Mouse (Mus musculus): Measurements from ENCODE around the gene Ap1g1. TPM values are rescaled to one million over a fixed set of nuclear protein-coding genes. Genes with fewer than 3 reads are reported as not detected.
A peak's percentile ranks its signal among the peaks of the same experiment; 100 is the strongest.

Gene Ap1g1
- total and polyA plus RNA-seq, 2 experiments = 28.2 to 54.8 TPM

DNA sequence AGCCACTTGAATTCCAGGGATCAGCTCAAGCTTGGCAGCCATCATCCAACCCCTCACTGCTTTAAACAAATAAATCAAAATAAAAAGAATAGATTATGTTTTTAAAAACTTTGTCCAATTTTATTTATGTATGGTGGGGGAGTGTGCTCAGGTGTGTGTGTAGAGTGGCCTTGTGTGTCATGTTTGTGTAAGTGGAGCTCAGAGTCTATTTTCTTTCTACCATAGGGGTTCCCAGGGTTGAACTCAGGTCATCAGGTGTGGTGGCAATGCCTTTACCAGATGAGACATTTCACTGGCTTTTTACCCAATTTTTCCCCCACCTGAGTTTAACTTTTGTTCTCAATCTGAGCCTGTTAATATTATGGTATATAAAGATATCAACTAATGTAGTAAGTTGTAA lies 20.4 kb downstream of the Ap1g1 start:
- peaks cover 30% of the 10 kb centered on the region for H3K4me1 ChIP-seq (ENCODE audit: control insufficient read depth, insufficient read depth, low read length)
- H3K79me2 ChIP-seq (ENCODE audit: control insufficient read depth, insufficient read depth, low read length) = peaks cover 28% of the 10 kb centered on the region; the same call in 1 of the 2 replicates
- no peaks in the 10 kb centered on the region for H3K27me3 ChIP-seq (ENCODE audit: control insufficient read depth, insufficient read depth, low read length)
- no peak overlapping the region for H3K27ac ChIP-seq (replicated peaks; ENCODE audit: insufficient read depth, low read depth, low read length)
- H3K9ac ChIP-seq (ENCODE audit: low read depth, low read length) = no peak overlapping the region
- TF ChIP-seq POLR2A (IDR thresholded peaks at IDR 0.05; ENCODE audit: extremely low read depth, insufficient read depth, low read length) = no peak
- no peak for TF ChIP-seq CTCF (IDR thresholded peaks at IDR 0.05; ENCODE audit: low read depth, low read length)
- H3K4me3 ChIP-seq (ENCODE audit: insufficient read depth, low read depth, low read length) = no peak overlapping the region
- no peaks in the 10 kb centered on the region for H3K36me3 ChIP-seq (ENCODE audit: control insufficient read depth, insufficient read depth, low read length)
- DNase-seq (ENCODE audit: extremely low read depth, low read depth, low spot score) = no peak

DNA sequence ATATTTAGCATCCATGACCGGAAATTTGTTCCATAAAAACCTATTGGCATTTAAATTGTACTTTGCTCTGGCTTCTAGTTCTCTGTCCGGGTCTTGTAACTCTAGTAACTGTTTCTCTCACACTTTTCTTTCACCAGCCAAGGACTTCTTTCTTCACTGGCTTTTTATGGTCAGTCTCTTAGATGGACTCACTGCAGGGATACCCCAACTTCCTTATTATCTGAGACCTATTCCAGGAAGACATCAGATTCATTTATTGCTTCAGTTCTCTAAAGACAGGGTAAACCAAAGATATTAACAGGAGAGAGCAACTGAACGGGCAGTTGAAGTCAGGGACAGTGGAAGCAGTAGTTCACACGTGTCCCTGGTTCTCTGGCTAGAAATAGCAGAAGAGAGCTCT lies 20.9 kb downstream of the Ap1g1 start:
- no peaks in the 10 kb centered on the region for H3K36me3 ChIP-seq (ENCODE audit: control insufficient read depth, insufficient read depth, low read length)
- H3K4me3 ChIP-seq (ENCODE audit: insufficient read depth, low read depth, low read length) = no peak overlapping the region
- peaks cover 30% of the 10 kb centered on the region for H3K4me1 ChIP-seq (ENCODE audit: control insufficient read depth, insufficient read depth, low read length)
- no peaks in the 10 kb centered on the region for H3K27me3 ChIP-seq (ENCODE audit: control insufficient read depth, insufficient read depth, low read length)
- DNase-seq (ENCODE audit: extremely low read depth, low read depth, low spot score) = no peak
- 19% methylated on average over 4 of the region's 4 CpGs for WGBS
- peaks cover 24% of the 10 kb centered on the region; the same call in 1 of the 2 replicates for H3K79me2 ChIP-seq (ENCODE audit: control insufficient read depth, insufficient read depth, low read length)
- no peak overlapping the region for H3K9ac ChIP-seq (ENCODE audit: low read depth, low read length)
- no peak overlapping the region; the same call in 1 of the 2 replicates for H3K27ac ChIP-seq (replicated peaks; ENCODE audit: insufficient read depth, low read depth, low read length)
- TF ChIP-seq CTCF (IDR thresholded peaks at IDR 0.05; ENCODE audit: low read depth, low read length) = no peak
- TF ChIP-seq POLR2A (IDR thresholded peaks at IDR 0.05; ENCODE audit: extremely low read depth, insufficient read depth, low read length) = no peak

DNA sequence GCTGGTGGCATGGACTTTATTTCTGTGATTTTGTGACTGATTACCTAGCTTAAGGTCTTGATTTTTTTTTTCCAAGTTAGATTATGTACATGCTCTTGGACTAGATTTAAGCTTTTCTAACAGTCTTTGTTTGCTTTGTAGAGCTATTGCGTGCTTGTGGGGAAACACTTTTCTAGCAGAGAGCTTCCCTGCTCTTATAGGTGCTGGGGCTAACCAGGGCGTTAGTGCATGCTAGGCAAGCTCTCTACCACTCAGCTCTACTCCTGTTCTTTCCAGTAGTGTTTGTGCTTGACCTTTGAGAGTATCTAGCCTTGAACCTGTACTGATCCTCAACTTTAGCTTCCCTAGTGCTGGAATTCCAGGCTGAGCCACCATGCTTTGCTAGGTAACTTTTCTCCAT lies 22.0 kb downstream of the Ap1g1 start:
- Histone ChIP-seq H3K36me3 (ENCODE audit: control insufficient read depth, insufficient read depth, low read length) (no peaks in the 10 kb centered on the region), H3K27ac (replicated peaks; ENCODE audit: insufficient read depth, low read depth, low read length) (peak overlapping the region; percentile 73; the same call in 1 of the 2 replicates), H3K4me3 (ENCODE audit: insufficient read depth, low read depth, low read length) (no peak overlapping the region), H3K79me2 (ENCODE audit: control insufficient read depth, insufficient read depth, low read length) (peaks cover 22% of the 10 kb centered on the region; the same call in 1 of the 2 replicates), H3K27me3 (ENCODE audit: control insufficient read depth, insufficient read depth, low read length) (no peaks in the 10 kb centered on the region), H3K9ac (ENCODE audit: low read depth, low read length) (no peak overlapping the region), H3K4me1 (ENCODE audit: control insufficient read depth, insufficient read depth, low read length) (peaks cover 25% of the 10 kb centered on the region)
- 29% methylated on average over 2 of the region's 2 CpGs for WGBS
- peak; percentile 70 for DNase-seq (ENCODE audit: extremely low read depth, low read depth, low spot score)
- no peak for TF ChIP-seq CTCF (IDR thresholded peaks at IDR 0.05; ENCODE audit: low read depth, low read length)
- no peak for TF ChIP-seq POLR2A (IDR thresholded peaks at IDR 0.05; ENCODE audit: extremely low read depth, insufficient read depth, low read length)

DNA sequence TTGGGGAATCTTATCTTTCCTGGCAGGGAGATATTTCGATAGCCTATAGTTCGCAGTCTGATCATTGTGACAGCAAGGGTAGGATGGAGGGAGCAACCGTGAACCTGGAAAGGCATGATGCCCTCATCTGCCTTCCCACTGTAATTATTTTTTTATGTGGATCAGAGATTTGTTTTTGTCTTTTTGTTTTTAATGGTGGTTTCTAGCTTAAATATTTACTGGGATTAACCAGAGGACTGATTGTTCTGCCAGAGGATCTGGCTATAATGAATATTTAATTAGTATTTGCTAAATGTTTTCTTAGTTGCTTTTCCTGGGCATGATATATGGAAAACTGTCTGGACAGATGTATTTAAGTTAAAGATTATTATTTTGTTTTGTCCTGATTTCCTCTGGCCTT lies 24.9 kb downstream of the Ap1g1 start:
- TF ChIP-seq POLR2A (IDR thresholded peaks at IDR 0.05; ENCODE audit: extremely low read depth, insufficient read depth, low read length) (no peak), CTCF (IDR thresholded peaks at IDR 0.05; ENCODE audit: low read depth, low read length) (no peak)
- Histone ChIP-seq H3K4me1 (ENCODE audit: control insufficient read depth, insufficient read depth, low read length) (peaks cover 26% of the 10 kb centered on the region), H3K36me3 (ENCODE audit: control insufficient read depth, insufficient read depth, low read length) (no peaks in the 10 kb centered on the region), H3K79me2 (ENCODE audit: control insufficient read depth, insufficient read depth, low read length) (peaks cover 27% of the 10 kb centered on the region), H3K9ac (ENCODE audit: low read depth, low read length) (no peak overlapping the region), H3K27ac (replicated peaks; ENCODE audit: insufficient read depth, low read depth, low read length) (peak overlapping the region; percentile 77), H3K4me3 (ENCODE audit: insufficient read depth, low read depth, low read length) (no peak overlapping the region), H3K27me3 (ENCODE audit: control insufficient read depth, insufficient read depth, low read length) (no peaks in the 10 kb centered on the region)
- 64% methylated on average over 3 of the region's 3 CpGs for WGBS
- DNase-seq (ENCODE audit: extremely low read depth, low read depth, low spot score) = no peak

DNA sequence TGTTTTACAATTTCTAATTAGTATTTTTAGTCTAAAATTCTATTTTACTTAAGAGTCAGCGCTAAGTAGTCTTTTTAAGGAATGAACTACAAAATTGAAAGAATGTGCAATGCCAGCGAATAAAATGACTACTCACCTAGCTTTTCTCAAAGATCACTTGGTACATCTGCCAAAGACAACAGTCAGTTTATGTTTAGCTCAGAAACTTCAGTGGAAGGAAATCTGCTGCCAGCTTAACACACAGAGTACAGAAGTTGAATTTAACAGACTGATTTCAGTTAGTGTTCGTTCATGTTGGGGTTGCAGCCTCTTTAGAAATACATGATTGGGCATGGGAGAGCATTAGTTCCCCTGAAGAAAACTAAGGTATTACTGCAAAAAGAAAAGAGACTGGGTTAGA lies 25.4 kb downstream of the Ap1g1 start:
- Histone ChIP-seq H3K27me3 (ENCODE audit: control insufficient read depth, insufficient read depth, low read length) (no peaks in the 10 kb centered on the region), H3K9ac (ENCODE audit: low read depth, low read length) (no peak overlapping the region), H3K4me3 (ENCODE audit: insufficient read depth, low read depth, low read length) (peak overlapping the region; percentile 7; the same call in 1 of the 2 replicates), H3K4me1 (ENCODE audit: control insufficient read depth, insufficient read depth, low read length) (peaks cover 24% of the 10 kb centered on the region), H3K27ac (replicated peaks; ENCODE audit: insufficient read depth, low read depth, low read length) (no peak overlapping the region), H3K79me2 (ENCODE audit: control insufficient read depth, insufficient read depth, low read length) (peaks cover 27% of the 10 kb centered on the region), H3K36me3 (ENCODE audit: control insufficient read depth, insufficient read depth, low read length) (no peaks in the 10 kb centered on the region)
- peak; percentile 93 for DNase-seq (ENCODE audit: extremely low read depth, low read depth, low spot score)
- TF ChIP-seq POLR2A (IDR thresholded peaks at IDR 0.05; ENCODE audit: extremely low read depth, insufficient read depth, low read length) (no peak), CTCF (IDR thresholded peaks at IDR 0.05; ENCODE audit: low read depth, low read length) (no peak)
- 29% methylated on average over 3 of the region's 3 CpGs for WGBS

DNA sequence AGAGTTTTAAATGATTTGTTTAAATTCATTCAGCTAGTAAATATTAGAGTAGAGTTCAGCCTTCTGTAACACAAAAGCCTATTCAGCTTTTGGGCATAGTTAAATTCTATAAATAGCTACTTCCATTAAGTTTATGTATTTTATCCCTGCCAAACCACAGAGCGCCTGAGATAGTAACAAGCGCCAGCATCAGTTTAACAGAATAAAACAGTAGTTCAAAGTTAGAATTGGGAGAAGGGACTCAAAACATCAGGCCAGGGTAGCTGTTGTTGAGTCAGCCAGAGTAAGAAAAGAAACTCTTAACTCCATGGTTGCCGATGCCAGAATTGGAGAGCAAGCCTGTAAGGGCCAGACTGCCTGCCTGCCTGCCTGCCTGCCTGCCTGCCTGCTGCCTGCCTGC lies 28.2 kb downstream of the Ap1g1 start:
- H3K27me3 ChIP-seq (ENCODE audit: control insufficient read depth, insufficient read depth, low read length) = no peaks in the 10 kb centered on the region
- no peaks in the 10 kb centered on the region for H3K36me3 ChIP-seq (ENCODE audit: control insufficient read depth, insufficient read depth, low read length)
- 39% methylated on average over 3 of the region's 3 CpGs for WGBS
- peaks cover 22% of the 10 kb centered on the region for H3K79me2 ChIP-seq (ENCODE audit: control insufficient read depth, insufficient read depth, low read length)
- no peak overlapping the region for H3K4me3 ChIP-seq (ENCODE audit: insufficient read depth, low read depth, low read length)
- DNase-seq (ENCODE audit: extremely low read depth, low read depth, low spot score) = no peak
- H3K4me1 ChIP-seq (ENCODE audit: control insufficient read depth, insufficient read depth, low read length) = peaks cover 28% of the 10 kb centered on the region
- no peak for TF ChIP-seq POLR2A (IDR thresholded peaks at IDR 0.05; ENCODE audit: extremely low read depth, insufficient read depth, low read length)
- no peak for TF ChIP-seq CTCF (IDR thresholded peaks at IDR 0.05; ENCODE audit: low read depth, low read length)
- no peak overlapping the region for H3K9ac ChIP-seq (ENCODE audit: low read depth, low read length)
- no peak overlapping the region for H3K27ac ChIP-seq (replicated peaks; ENCODE audit: insufficient read depth, low read depth, low read length)

Data from liver, adult 2 months (tissue).